ENCODE assay signal across 23 mouse cellular contexts in genomic region chr2:76965542-76965941, GRCm38 (mm10). TPM values are rescaled to one million over a fixed set of nuclear protein-coding genes. Genes with fewer than 3 reads are reported as not detected.
A peak's percentile ranks its signal among the peaks of the same experiment; 100 is the strongest.
DNase-seq lines count a peak whose midpoint lies in the region; ATAC-seq and TF ChIP-seq lines count a peak whose summit lies in the region.
"Had no signal": no experiment of that assay in that cellular context is flagged by ENCODE, and none has a peak within 500 bp of the region (broad histone marks: within the 10 kb centered on the region; RNA-seq: fewer than 3 reads in every experiment).

No protein-coding gene starts in this region.

- H3K27me3 ChIP-seq in megakaryocyte, embryonic 14.5 days (replicated peaks), result no peaks in the 10 kb centered on the region
- H3K27me3 ChIP-seq in CH12.LX (replicated peaks), result no peaks in the 10 kb centered on the region
- no peaks in the 10 kb centered on the region for H3K27me3 ChIP-seq in kidney, embryonic 16.5 days (ENCODE audit: insufficient read depth, low read length)
- H3K27me3 ChIP-seq: embryonic facial prominence, embryonic 13.5 days; embryonic facial prominence, embryonic 15.5 days; forebrain, embryonic 13.5 days; forebrain, embryonic 15.5 days had no signal

- H3K4me3 ChIP-seq in gastrocnemius, adult 2 months, result peak overlapping the region; percentile 15
- peak overlapping the region; percentile 59 for H3K4me3 ChIP-seq in megakaryocyte, embryonic 14.5 days (replicated peaks)
- no peak overlapping the region for H3K4me3 ChIP-seq in CH12.LX (replicated peaks in 1 of 3; ENCODE audit: low read depth in 2 of 3, low read length in 2 of 3, poor library complexity in 1 of 3)
- no peak overlapping the region for H3K4me3 ChIP-seq in kidney, embryonic 16.5 days (ENCODE audit: low read length)
- H3K4me3 ChIP-seq: embryonic facial prominence, embryonic 13.5 days; embryonic facial prominence, embryonic 15.5 days; forebrain, embryonic 13.5 days; forebrain, embryonic 15.5 days had no signal

- no peak for TF ChIP-seq POLR2A in CH12.LX (IDR thresholded peaks at IDR 0.05; ENCODE audit: low read depth, low read length)

- TF ChIP-seq EP300 in CH12.LX (IDR thresholded peaks at IDR 0.05; ENCODE audit: low read length), result no peak

- no peak for TF ChIP-seq RAD21 in CH12.LX (IDR thresholded peaks at IDR 0.05; ENCODE audit: low read depth, low read length)

- in situ Hi-C loops in CH12.LX (cut with MboI; ENCODE audit: low pct_ligation_motif_present, low pct_unique_long_range_greater_than_20kb, low sequenced_read_pairs), result loop anchor here (5.0 to 10.0 kb wide), 2 partner anchors 33 to 739 kb away; no protein-coding TSS in a partner anchor

- no peaks in the 10 kb centered on the region for H3K79me2 ChIP-seq in CH12.LX (replicated peaks; ENCODE audit: control insufficient read depth, extremely low read depth, insufficient read depth, poor library complexity, severe bottlenecking)

- no peak overlapping the region for H3K9ac ChIP-seq in CH12.LX (ENCODE audit: insufficient read depth, low read depth)
- no peak overlapping the region for H3K9ac ChIP-seq in kidney, embryonic 16.5 days (replicated peaks; ENCODE audit: low read length)
- H3K9ac ChIP-seq: embryonic facial prominence, embryonic 13.5 days; embryonic facial prominence, embryonic 15.5 days; forebrain, embryonic 13.5 days; forebrain, embryonic 15.5 days; forebrain, postnatal 0 days had no signal

- TF ChIP-seq CTCF in gastrocnemius, adult 2 months (IDR thresholded peaks at IDR 0.05), result no peak
- no peak for TF ChIP-seq CTCF in CH12.LX (conservative IDR thresholded peaks at IDR 0.05 in 1 of 2, IDR thresholded peaks at IDR 0.05 in 1 of 2; ENCODE audit: low read depth in 2 of 2, low read length in 2 of 2)

- H3K4me2 ChIP-seq in CH12.LX (ENCODE audit: insufficient read depth, low read depth, poor library complexity, severe bottlenecking), result no peak overlapping the region
- H3K4me2 ChIP-seq in kidney, embryonic 16.5 days (replicated peaks; ENCODE audit: low read depth, low read length), result no peak overlapping the region
- H3K4me2 ChIP-seq: embryonic facial prominence, embryonic 13.5 days; embryonic facial prominence, embryonic 15.5 days; forebrain, embryonic 13.5 days; forebrain, embryonic 15.5 days had no signal

- no peaks in the 10 kb centered on the region for H3K9me3 ChIP-seq in megakaryocyte, embryonic 14.5 days
- H3K9me3 ChIP-seq in CH12.LX (replicated peaks; ENCODE audit: low read length), result no peaks in the 10 kb centered on the region
- no peaks in the 10 kb centered on the region for H3K9me3 ChIP-seq in kidney, embryonic 16.5 days (ENCODE audit: low read length)
- H3K9me3 ChIP-seq: embryonic facial prominence, embryonic 13.5 days; embryonic facial prominence, embryonic 15.5 days; forebrain, embryonic 13.5 days; forebrain, embryonic 15.5 days had no signal

- no peak for DNase-seq in gastrocnemius, adult 2 months
- no peak for DNase-seq in gastrocnemius, postnatal 10 days
- no peak for DNase-seq in CH12.LX (ENCODE audit: extremely low read depth)
- DNase-seq: adrenal gland, adult 2 months; adrenal gland, postnatal 10 days; adrenal gland, postnatal 25 days; B cell, adult 2 months; cerebellum, adult 11 months; cerebellum, adult 18-20 months; cerebellum, adult 8-10 months; cerebellum, adult 9-11 months; cerebellum, postnatal 14 days; cerebellum, postnatal 36 days; embryo, embryonic 11 days; forebrain, postnatal 0 days had no signal

- H3K27ac ChIP-seq in gastrocnemius, adult 2 months, result peak overlapping the region; percentile 78
- no peak overlapping the region for H3K27ac ChIP-seq in CH12.LX (ENCODE audit: insufficient read depth, low read depth)
- H3K27ac ChIP-seq in kidney, embryonic 16.5 days (ENCODE audit: low read length), result no peak overlapping the region
- H3K27ac ChIP-seq: embryonic facial prominence, embryonic 13.5 days; embryonic facial prominence, embryonic 15.5 days; forebrain, embryonic 13.5 days; forebrain, embryonic 15.5 days had no signal

- WGBS in kidney, embryonic 16.5 days, result 57% methylated on average over 7 of the region's 7 CpGs

- no peaks in the 10 kb centered on the region for H3K4me1 ChIP-seq in megakaryocyte, embryonic 14.5 days
- no peaks in the 10 kb centered on the region for H3K4me1 ChIP-seq in CH12.LX (ENCODE audit: control insufficient read depth in 1 of 2, insufficient read depth in 2 of 2)
- no peaks in the 10 kb centered on the region for H3K4me1 ChIP-seq in kidney, embryonic 16.5 days (ENCODE audit: insufficient read depth, low read length)
- H3K4me1 ChIP-seq: embryonic facial prominence, embryonic 13.5 days; embryonic facial prominence, embryonic 15.5 days; forebrain, embryonic 13.5 days; forebrain, embryonic 15.5 days had no signal

- intact Hi-C loops in gastrocnemius, adult 2 months (cut with DNase I), result no loop called here

- H3K36me3 ChIP-seq in megakaryocyte, embryonic 14.5 days (replicated peaks; ENCODE audit: low read length), result no peaks in the 10 kb centered on the region
- H3K36me3 ChIP-seq in CH12.LX (replicated peaks in 1 of 2; ENCODE audit: control insufficient read depth in 1 of 2, insufficient read depth in 1 of 2, low read length in 1 of 2), result no peaks in the 10 kb centered on the region
- no peaks in the 10 kb centered on the region for H3K36me3 ChIP-seq in kidney, embryonic 16.5 days (ENCODE audit: insufficient read depth, low read length)
- H3K36me3 ChIP-seq: embryonic facial prominence, embryonic 13.5 days; embryonic facial prominence, embryonic 15.5 days; forebrain, embryonic 15.5 days had no signal

- dilution Hi-C loops in CH12.LX (cut with MboI; ENCODE audit: extremely low pct_ligation_motif_present, extremely low pct_unique_long_range_greater_than_20kb, low sequenced_read_pairs), result no loop called here

- no peak for ATAC-seq in megakaryocyte, adult 5-6 weeks (ENCODE audit: poor library complexity, severe bottlenecking)
- no peak for ATAC-seq in kidney, embryonic 16.5 days (ENCODE audit: low FRiP score, low TSS enrichment)
- ATAC-seq: CD4-positive, CD25-positive, alpha-beta regulatory T cell, adult 4 months; forebrain, embryonic 13.5 days; forebrain, embryonic 15.5 days; forebrain, postnatal 0 days had no signal

TF ChIP-seq in CH12.LX, 34 proteins besides CTCF, POLR2A, EP300 and RAD21:
- TF ChIP-seq JUND (conservative IDR thresholded peaks at IDR 0.05; ENCODE audit: low read depth, low read length), result no peak
- TF ChIP-seq MYC (IDR thresholded peaks at IDR 0.05; ENCODE audit: low read depth, low read length), result no peak
- no peak for TF ChIP-seq SMC3 (IDR thresholded peaks at IDR 0.05; ENCODE audit: low read depth, low read length)
- TF ChIP-seq BHLHE40 (IDR thresholded peaks at IDR 0.05; ENCODE audit: low read depth, low read length), result peak; percentile 70

RNA-seq across cellular contexts. Expression of gene Ttn, which starts 16.8 kb away (rescaled TPM):
- total RNA-seq in gastrocnemius, adult 2 months (2021), result 1,000 to 10,000 TPM; 6,941 to 7,187 TPM
- total RNA-seq in gastrocnemius, postnatal 10 days (2021), result 1,000 to 10,000 TPM; 3,966 to 4,807 TPM
- 0.04 TPM in 1 of 2 replicates, not detected in the other for polyA plus RNA-seq in megakaryocyte, embryonic 14.5 days (2012; ENCODE audit: insufficient read depth, low replicate concordance)
- total RNA-seq in megakaryocyte, adult 5-6 weeks (2015), result 0.02 TPM in 2 replicates
- 0.04 and 0.11 TPM in 2 replicates for total RNA-seq in megakaryocyte, adult 5-6 weeks (2017)
- total RNA-seq in CH12.LX (2012; rRNA removed), result 3.4 and 4.2 TPM in 2 replicates
- total RNA-seq in CH12.LX (2014; rRNA removed), result 0.23 and 0.26 TPM in 2 replicates
- polyA plus RNA-seq in CH12.LX (2012; ENCODE audit: insufficient read length, low read depth), result 0.45 and 0.60 TPM in 2 replicates
- polyA plus RNA-seq in kidney, embryonic 16.5 days (2015; fragmentation: Nextera tagmentation; extraction: Ambion mirVana), result 4.1 and 5.4 TPM in 2 replicates

Comparison
In these comparisons a context has a peak if more than half of its experiments do, and no peak if none do; other contexts are left out.
1. H3K4me3 ChIP-seq: peak in gastrocnemius, adult 2 months (single experiment) and megakaryocyte, embryonic 14.5 days (single experiment); none in CH12.LX (0 of 3) and kidney, embryonic 16.5 days (single experiment).
2. RNA of gene Ttn, which starts 16.8 kb away (total RNA-seq): 6,941 to 7,187 TPM in gastrocnemius, adult 2 months and 3,966 to 4,807 TPM in gastrocnemius, postnatal 10 days; 0.23 to 4.2 TPM in CH12.LX and 0.02 to 0.11 TPM in megakaryocyte, adult 5-6 weeks; every median in the first group is over 100 times any median in the second.